Mouse (Mus musculus): ENCODE data around the gene Slc43a1. TPM values are rescaled to one million over a fixed set of nuclear protein-coding genes. Genes with fewer than 3 reads are reported as not detected.

Gene Slc43a1
- polyA plus RNA-seq, 1 experiment: 2.0 TPM

- H3K36me3 ChIP-seq (ENCODE audit: control insufficient read depth, insufficient read depth): no peaks in the 10 kb centered on the region
- H3K4me3 ChIP-seq: peak within 1 kb of the TSS; percentile 76
- H3K4me2 ChIP-seq (ENCODE audit: low read depth): peak within 1 kb of the TSS; percentile 100
- peaks cover 18% of the 10 kb centered on the region for H3K79me2 ChIP-seq (ENCODE audit: control insufficient read depth, insufficient read depth)
- TF ChIP-seq MAX (IDR thresholded peaks at IDR 0.05; ENCODE audit: low read depth) (peak; percentile 93), USF1 (IDR thresholded peaks at IDR 0.05; ENCODE audit: low read depth) (peak; percentile 67), REST (IDR thresholded peaks at IDR 0.05; ENCODE audit: insufficient read depth, insufficient read length) (no peak), CEBPB (IDR thresholded peaks at IDR 0.05; ENCODE audit: insufficient read depth, poor library complexity, severe bottlenecking) (no peak)
- no peaks in the 10 kb centered on the region for H3K27me3 ChIP-seq (ENCODE audit: control insufficient read depth, insufficient read depth, insufficient read length)
- peak within 1 kb of the TSS; percentile 9 for H3ac ChIP-seq (ENCODE audit: control insufficient read depth, insufficient read length)
Measured at GRCm38 (mm10) chr2:84826488-84827282, 12.0 kb upstream of the Slc43a1 start, which contains the start of gene Timm10. TSS of gene Timm10 (plus strand) at chr2:84826997.

DNA sequence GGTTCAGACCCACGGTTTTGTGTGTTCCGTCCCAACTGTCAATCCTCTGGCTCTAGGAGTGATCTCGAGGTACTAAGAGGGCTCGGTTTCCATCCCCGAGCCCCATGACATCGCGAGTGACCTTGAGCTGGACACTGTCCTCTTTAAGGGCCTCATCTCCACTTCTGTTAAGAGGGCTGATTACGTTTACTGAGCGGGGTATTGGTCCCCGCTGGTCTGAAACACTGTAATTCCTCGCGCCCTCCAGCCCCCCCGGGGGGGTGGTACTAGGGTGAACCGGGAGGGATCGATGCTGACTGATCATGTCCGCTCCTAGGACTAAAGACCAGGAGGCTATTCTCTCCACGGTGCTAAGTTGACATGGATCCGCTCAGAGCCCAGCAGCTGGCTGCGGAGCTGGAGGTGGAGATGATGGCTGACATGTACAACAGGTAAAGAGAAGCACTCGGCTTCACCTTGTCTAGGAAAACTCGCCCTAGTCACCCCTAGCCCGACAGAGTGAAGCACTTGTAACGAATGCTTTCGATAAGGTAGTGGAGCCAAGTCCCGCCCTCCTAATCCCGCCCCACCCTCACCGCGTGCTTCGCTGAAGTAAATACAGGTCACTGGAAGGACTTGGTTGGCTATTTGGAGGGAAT lies 11.2 kb upstream of the Slc43a1 start:
- peak overlapping the region; percentile 76 for H3K4me3 ChIP-seq
- H3ac ChIP-seq (ENCODE audit: control insufficient read depth, insufficient read length): peak overlapping the region; percentile 9
- peaks cover 18% of the 10 kb centered on the region for H3K79me2 ChIP-seq (ENCODE audit: control insufficient read depth, insufficient read depth)
- peak overlapping the region; percentile 84 for H3K4me2 ChIP-seq (ENCODE audit: low read depth)
- H3K36me3 ChIP-seq (ENCODE audit: control insufficient read depth, insufficient read depth): no peaks in the 10 kb centered on the region
- TF ChIP-seq MYOD1 (IDR thresholded peaks at IDR 0.05; ENCODE audit: control insufficient read depth in 1 of 3, insufficient read length in 2 of 3, low read depth in 2 of 3) (no peak), TCF12 (IDR thresholded peaks at IDR 0.05; ENCODE audit: insufficient read depth, poor library complexity, severe bottlenecking) (no peak), MYOG (IDR thresholded peaks at IDR 0.05; ENCODE audit: control insufficient read depth in 1 of 3, insufficient read depth in 1 of 3, insufficient read length in 2 of 3, low read depth in 2 of 3) (no peak), MAX (IDR thresholded peaks at IDR 0.05; ENCODE audit: low read depth) (no peak)
- H3K27me3 ChIP-seq (ENCODE audit: control insufficient read depth, insufficient read depth, insufficient read length): no peaks in the 10 kb centered on the region

GRCm38 (mm10) chr2:84831666-84832391 lies 6.8 kb upstream of the Slc43a1 start:
- no peak overlapping the region for H3ac ChIP-seq (ENCODE audit: control insufficient read depth, insufficient read length)
- H3K79me2 ChIP-seq (ENCODE audit: control insufficient read depth, insufficient read depth): peaks cover 18% of the 10 kb centered on the region
- TF ChIP-seq MYOG (IDR thresholded peaks at IDR 0.05; ENCODE audit: control insufficient read depth in 1 of 3, insufficient read depth in 1 of 3, insufficient read length in 2 of 3, low read depth in 2 of 3): peak in 1 of 3 experiments; percentile 18
- no peak for TF ChIP-seq TCF3 (IDR thresholded peaks at IDR 0.05; ENCODE audit: insufficient read length, low read depth)
- no peak overlapping the region for H3K4me3 ChIP-seq
- no peaks in the 10 kb centered on the region for H3K36me3 ChIP-seq (ENCODE audit: control insufficient read depth, insufficient read depth)
- H3K4me2 ChIP-seq (ENCODE audit: low read depth): no peak overlapping the region
- no peaks in the 10 kb centered on the region for H3K27me3 ChIP-seq (ENCODE audit: control insufficient read depth, insufficient read depth, insufficient read length)

GRCm38 (mm10) chr2:84837107-84837506 lies 1.5 kb upstream of the Slc43a1 start:
- Histone ChIP-seq H3K36me3 (ENCODE audit: control insufficient read depth, insufficient read depth) (no peaks in the 10 kb centered on the region), H3K79me2 (ENCODE audit: control insufficient read depth, insufficient read depth) (no peaks in the 10 kb centered on the region), H3K4me2 (ENCODE audit: low read depth) (no peak overlapping the region), H3K27me3 (ENCODE audit: control insufficient read depth, insufficient read depth, insufficient read length) (no peaks in the 10 kb centered on the region), H3K4me3 (no peak overlapping the region), H3ac (ENCODE audit: control insufficient read depth, insufficient read length) (no peak overlapping the region)
- TF ChIP-seq POLR2A (IDR thresholded peaks at IDR 0.05; ENCODE audit: insufficient read length, low read depth) (no peak), REST (IDR thresholded peaks at IDR 0.05; ENCODE audit: insufficient read depth, insufficient read length) (no peak), MYOG (IDR thresholded peaks at IDR 0.05; ENCODE audit: control insufficient read depth in 1 of 3, insufficient read depth in 1 of 3, insufficient read length in 2 of 3, low read depth in 2 of 3) (no peak), E2F4 (IDR thresholded peaks at IDR 0.05; ENCODE audit: insufficient read depth) (no peak)

- Histone ChIP-seq H3K79me2 (ENCODE audit: control insufficient read depth, insufficient read depth) (no peaks in the 10 kb centered on the region), H3K27me3 (ENCODE audit: control insufficient read depth, insufficient read depth, insufficient read length) (no peaks in the 10 kb centered on the region), H3K4me2 (ENCODE audit: low read depth) (no peak overlapping the region), H3K36me3 (ENCODE audit: control insufficient read depth, insufficient read depth) (no peaks in the 10 kb centered on the region), H3ac (ENCODE audit: control insufficient read depth, insufficient read length) (no peak overlapping the region), H3K4me3 (no peak overlapping the region)
- TF ChIP-seq MAX (IDR thresholded peaks at IDR 0.05; ENCODE audit: low read depth): no peak
- no peak for TF ChIP-seq CEBPB (IDR thresholded peaks at IDR 0.05; ENCODE audit: insufficient read depth, poor library complexity, severe bottlenecking)
- no peak for TF ChIP-seq TCF12 (IDR thresholded peaks at IDR 0.05; ENCODE audit: insufficient read depth, poor library complexity, severe bottlenecking)
- TF ChIP-seq TCF3 (IDR thresholded peaks at IDR 0.05; ENCODE audit: insufficient read length, low read depth): no peak
- TF ChIP-seq SRF (IDR thresholded peaks at IDR 0.05; ENCODE audit: control insufficient read depth, insufficient read length, low read depth): no peak
- TF ChIP-seq USF1 (IDR thresholded peaks at IDR 0.05; ENCODE audit: low read depth): no peak
Measured at GRCm38 (mm10) chr2:84837817-84838592, 645 bp upstream of the Slc43a1 start.
